Mouse (Mus musculus) heart, embryonic 16.5 days (tissue): ENCODE results near the gene Ly6g6d. TPM values are rescaled to one million over a fixed set of nuclear protein-coding genes. Genes with fewer than 3 reads are reported as not detected.

Source experiments
- ATAC-seq: fragments of 200-750 bp; cut with Nextera tagmentation; replicated peaks from 2 replicates; pipeline ENCODE4 v1.8.0; 2017; ENCODE audit warnings: moderate number of reproducible peaks; ENCODE audit not compliant: insufficient read depth, low FRiP score; ENCODE audit errors: extremely low read depth
- H3K27ac ChIP-seq: fragments of 300-500 bp; sonication (generic); 2 replicates; pipeline ENCODE4 v1.5.1; 2014; ENCODE audit warnings: mild to moderate bottlenecking, low read length, control low read depth, moderate library complexity
- H3K27me3 ChIP-seq: fragments of 300-500 bp; sonication (generic); 2 replicates; pipeline ENCODE4 v1.6.1; 2014; ENCODE audit warnings: low read length, mixed read lengths; ENCODE audit not compliant: control insufficient read depth, insufficient read depth
- H3K36me3 ChIP-seq: fragments of 300-500 bp; sonication (generic); 2 replicates; pipeline ENCODE4 v1.6.1; 2014; ENCODE audit not compliant: control insufficient read depth, insufficient read depth
- H3K4me1 ChIP-seq: fragments of 300-500 bp; sonication (generic); 2 replicates; pipeline ENCODE4 v1.6.1; 2014; ENCODE audit warnings: low read length, mixed read lengths; ENCODE audit not compliant: control insufficient read depth, insufficient read depth
- H3K4me2 ChIP-seq: fragments of 300-500 bp; sonication (generic); 2 replicates; pipeline ENCODE4 v1.6.1; 2014; ENCODE audit warnings: low read depth, mild to moderate bottlenecking, control low read depth, low read length
- H3K4me3 ChIP-seq: fragments of 300-500 bp; sonication (generic); 2 replicates; pipeline ENCODE4 v1.5.1; 2014; ENCODE audit warnings: mild to moderate bottlenecking, control low read depth, low read length
- H3K9ac ChIP-seq: fragments of 300-500 bp; sonication (generic); 2 replicates; pipeline ENCODE4 v1.6.1; 2014; ENCODE audit warnings: low read length, control low read depth
- H3K9me3 ChIP-seq: fragments of 300-500 bp; sonication (generic); replicated peaks from 2 replicates; pipeline ENCODE4 v1.6.1; 2016; ENCODE audit warnings: low read length; ENCODE audit not compliant: control insufficient read depth
- WGBS: fragments of 180-500 bp; shearing (Covaris S2); extraction: QIAGEN DNeasy Blood & Tissue Kit; methylation state at CpG from one replicate; pipeline ENCODE4 v1.1.7; 2014; 5-methylcytosine and 5-hydroxymethylcytosine counted together
- polyA plus RNA-seq: library from polyadenylated mRNA; unstranded; fragments of >200 nt; fragmentation: Nextera tagmentation; extraction: Ambion mirVana; gene quantifications from 2 replicates; pipeline ENCODE4 v1.2.1, GENCODE M21; 2015

Gene Ly6g6d
- polyA plus RNA-seq, 1 experiment from 2014 or later = 1.9 TPM

GRCm38 (mm10) chr17:35064951-35065947 is 12.6 kb downstream of the Ly6g6d start, which contains the start of gene Ly6g6c:
Gene Ly6g6c, plus strand, starts transcription at chr17:35065388.
- H3K27me3 ChIP-seq = peaks cover 28% of the 10 kb centered on the region
- H3K4me3 ChIP-seq = peak within 1 kb of the TSS; percentile 47
- H3K4me2 ChIP-seq = peak within 1 kb of the TSS; percentile 74
- no peaks in the 10 kb centered on the region for H3K9me3 ChIP-seq
- no peak within 1 kb of the TSS for H3K27ac ChIP-seq
- H3K9ac ChIP-seq = peak within 1 kb of the TSS; percentile 50; the same call in 1 of the 2 replicates
- ATAC-seq = peak; percentile 35; the same call in 1 of the 2 replicates
- H3K36me3 ChIP-seq = peaks cover 11% of the 10 kb centered on the region; the same call in 1 of the 2 replicates
- H3K4me1 ChIP-seq = peaks cover 15% of the 10 kb centered on the region
- 3% methylated on average over 48 of the region's 48 CpGs for WGBS

- WGBS = 31% methylated on average over 10 of the region's 10 CpGs
- peaks cover 28% of the 10 kb centered on the region for H3K27me3 ChIP-seq
- H3K4me2 ChIP-seq = peak overlapping the region; percentile 74
- peaks cover 20% of the 10 kb centered on the region for H3K4me1 ChIP-seq
- no peak overlapping the region for H3K27ac ChIP-seq
- H3K36me3 ChIP-seq = peaks cover 11% of the 10 kb centered on the region; the same call in 1 of the 2 replicates
- no peaks in the 10 kb centered on the region for H3K9me3 ChIP-seq
- H3K4me3 ChIP-seq = peak overlapping the region; percentile 47
- no peak for ATAC-seq
- H3K9ac ChIP-seq = no peak overlapping the region
Measured at GRCm38 (mm10) chr17:35064378-35064877, 13.4 kb downstream of the Ly6g6d start.

GRCm38 (mm10) chr17:35063466-35063865 is 14.4 kb downstream of the Ly6g6d start:
- ATAC-seq = no peak

GRCm38 (mm10) chr17:35061299-35061698 is 16.6 kb downstream of the Ly6g6d start:
- Histone ChIP-seq H3K9ac (no peak overlapping the region), H3K4me3 (no peak overlapping the region), H3K4me1 (peaks cover 20% of the 10 kb centered on the region), H3K4me2 (no peak overlapping the region), H3K27ac (no peak overlapping the region), H3K27me3 (peaks cover 17% of the 10 kb centered on the region), H3K36me3 (peaks cover 31% of the 10 kb centered on the region), H3K9me3 (no peaks in the 10 kb centered on the region)
- no peak for ATAC-seq
- WGBS = 80% methylated on average over 8 of the region's 8 CpGs

More at GRCm38 (mm10) chr17:35063466-35063865, 14.4 kb downstream of the Ly6g6d start:
- H3K4me3 ChIP-seq = no peak overlapping the region
- no peak overlapping the region for H3K9ac ChIP-seq
- WGBS = 77% methylated on average over 3 of the region's 3 CpGs
- H3K27ac ChIP-seq = no peak overlapping the region
- H3K36me3 ChIP-seq = peaks cover 12% of the 10 kb centered on the region
- peaks cover 28% of the 10 kb centered on the region for H3K27me3 ChIP-seq
- peaks cover 20% of the 10 kb centered on the region for H3K4me1 ChIP-seq
- H3K9me3 ChIP-seq = no peaks in the 10 kb centered on the region
- no peak overlapping the region for H3K4me2 ChIP-seq

GRCm38 (mm10) chr17:35060737-35061297 is 17.0 kb downstream of the Ly6g6d start:
- peaks cover 12% of the 10 kb centered on the region for H3K27me3 ChIP-seq
- H3K27ac ChIP-seq = no peak overlapping the region
- 69% methylated on average over 22 of the region's 22 CpGs for WGBS
- no peak for ATAC-seq
- H3K36me3 ChIP-seq = peaks cover 36% of the 10 kb centered on the region
- H3K4me2 ChIP-seq = peak overlapping the region; percentile 89
- H3K4me3 ChIP-seq = peak overlapping the region; percentile 85
- no peak overlapping the region for H3K9ac ChIP-seq
- H3K4me1 ChIP-seq = peaks cover 22% of the 10 kb centered on the region
- no peaks in the 10 kb centered on the region for H3K9me3 ChIP-seq

GRCm38 (mm10) chr17:35060071-35060470 is 17.8 kb downstream of the Ly6g6d start:
- WGBS = 32% methylated on average over 14 of the region's 14 CpGs
- Histone ChIP-seq H3K4me3 (peak overlapping the region; percentile 85), H3K27ac (peak overlapping the region; percentile 97), H3K4me1 (peaks cover 19% of the 10 kb centered on the region), H3K9ac (peak overlapping the region; percentile 90), H3K36me3 (peaks cover 43% of the 10 kb centered on the region), H3K9me3 (no peaks in the 10 kb centered on the region), H3K4me2 (peak overlapping the region; percentile 89), H3K27me3 (peaks cover 11% of the 10 kb centered on the region)
- no peak for ATAC-seq

- WGBS = under 1% methylated on average over 56 of the region's 57 CpGs
- Histone ChIP-seq H3K4me1 (peaks cover 17% of the 10 kb centered on the region), H3K36me3 (peaks cover 50% of the 10 kb centered on the region), H3K4me2 (peak within 1 kb of the TSS; percentile 89), H3K27ac (peak within 1 kb of the TSS; percentile 97), H3K27me3 (peaks cover 5% of the 10 kb centered on the region), H3K9me3 (no peaks in the 10 kb centered on the region), H3K9ac (peak within 1 kb of the TSS; percentile 90), H3K4me3 (peak within 1 kb of the TSS; percentile 85)
- peak; percentile 93 for ATAC-seq
Measured at GRCm38 (mm10) chr17:35058911-35059892, 18.7 kb downstream of the Ly6g6d start, which contains the start of gene Ddah2. Gene Ddah2, plus strand, starts transcription at chr17:35059035.

- WGBS = 53% methylated on average over 9 of the region's 9 CpGs
- Histone ChIP-seq H3K36me3 (peaks cover 59% of the 10 kb centered on the region), H3K27me3 (no peaks in the 10 kb centered on the region), H3K4me2 (peak overlapping the region; percentile 89; the same call in 1 of the 2 replicates), H3K27ac (peak overlapping the region; percentile 97), H3K9me3 (no peaks in the 10 kb centered on the region), H3K4me3 (peak overlapping the region; percentile 85), H3K9ac (no peak overlapping the region), H3K4me1 (peaks cover 17% of the 10 kb centered on the region)
- ATAC-seq = no peak
Measured at GRCm38 (mm10) chr17:35058316-35058715, 19.5 kb downstream of the Ly6g6d start.
